Mouse (Mus musculus) kidney, postnatal 14 days (tissue): ENCODE results near the gene Rnf207.
A peak's percentile ranks its signal among the peaks of the same experiment; 100 is the strongest.

ENCODE experiments used
- DNase-seq: peaks from one replicate; pipeline ENCODE4 v3.0.0; 2022; ENCODE audit warnings: mixed read lengths

Rnf207 gene

DNA sequence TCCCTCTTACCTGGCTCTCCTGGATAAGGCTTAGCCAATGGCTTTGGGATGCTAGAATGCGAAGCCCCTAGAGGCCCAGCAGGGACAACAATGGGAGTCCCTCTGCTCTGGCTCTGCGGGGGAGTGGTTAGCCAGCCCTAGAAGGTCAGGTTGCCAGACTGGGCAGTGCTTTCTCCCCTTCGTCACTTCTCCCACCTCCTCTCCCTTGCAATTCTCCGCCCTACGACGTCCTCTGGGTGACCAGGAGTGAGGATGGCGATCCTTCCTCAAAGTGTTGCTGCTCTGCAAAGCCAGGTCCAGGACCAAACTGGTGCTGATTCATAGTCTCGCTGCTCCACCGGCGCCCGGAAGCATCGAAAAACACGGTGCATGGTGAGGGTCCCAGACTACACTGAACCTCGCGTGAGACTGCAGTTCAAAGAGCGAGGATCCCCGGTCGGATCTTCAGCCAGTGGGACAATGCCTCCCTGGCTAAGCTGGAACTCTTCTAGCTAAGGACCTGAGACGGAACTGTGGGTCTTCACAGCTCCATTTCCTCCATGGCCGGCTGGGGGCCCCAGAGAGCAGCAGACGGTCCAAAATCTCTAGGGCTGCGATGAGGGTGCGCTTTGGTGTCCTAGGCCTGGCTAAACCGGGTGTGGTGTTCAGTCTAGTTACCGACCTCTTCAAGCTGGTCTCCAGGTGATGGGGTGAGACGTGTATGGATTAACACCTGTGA lies at the start of gene Rnf207:
Rnf207 (minus strand) TSS at position 477 of the 718 bp plus-strand sequence.
- peak; percentile 63 for DNase-seq

DNA sequence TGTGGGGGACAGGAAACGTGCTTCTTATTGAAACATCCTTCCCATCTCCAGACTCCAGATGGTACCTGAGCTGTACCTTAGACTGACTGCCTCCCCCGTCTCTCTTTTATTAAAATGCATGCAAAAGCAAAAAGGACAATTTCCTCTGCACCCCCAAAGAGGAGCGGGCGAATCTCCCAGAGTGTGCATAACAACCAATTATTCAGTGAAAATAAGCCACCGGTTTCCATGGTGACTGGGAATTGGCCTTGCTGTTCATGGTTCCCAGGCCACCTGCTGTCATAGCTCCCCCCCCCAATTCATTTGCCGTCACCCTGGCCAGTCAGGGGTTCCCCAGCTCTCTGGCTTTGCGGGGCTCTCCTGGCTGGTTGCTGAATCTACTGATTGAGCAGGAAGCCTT lies 46.4 kb upstream of the Rnf207 start:
- DNase-seq = no peak

DNA sequence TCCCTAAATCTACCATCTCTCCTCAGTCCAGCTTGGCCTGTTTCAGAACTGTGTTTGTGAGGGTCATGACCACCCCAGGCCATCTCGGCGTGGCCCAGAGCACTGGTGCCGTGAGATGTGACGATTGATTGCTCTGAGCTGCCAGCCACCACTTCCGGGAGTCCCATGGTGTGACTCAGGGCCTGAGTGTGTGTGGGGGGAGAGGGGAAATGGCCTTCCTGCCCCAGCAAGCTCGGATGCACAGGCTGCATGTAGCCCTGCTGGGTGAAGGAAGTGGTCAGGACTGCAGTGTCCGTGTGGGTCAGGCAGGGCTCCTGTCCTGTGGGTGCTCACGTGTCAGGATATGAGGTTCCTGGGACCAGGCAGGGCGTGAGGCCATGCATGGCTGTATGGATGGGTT lies 43.4 kb upstream of the Rnf207 start:
- no peak for DNase-seq

DNA sequence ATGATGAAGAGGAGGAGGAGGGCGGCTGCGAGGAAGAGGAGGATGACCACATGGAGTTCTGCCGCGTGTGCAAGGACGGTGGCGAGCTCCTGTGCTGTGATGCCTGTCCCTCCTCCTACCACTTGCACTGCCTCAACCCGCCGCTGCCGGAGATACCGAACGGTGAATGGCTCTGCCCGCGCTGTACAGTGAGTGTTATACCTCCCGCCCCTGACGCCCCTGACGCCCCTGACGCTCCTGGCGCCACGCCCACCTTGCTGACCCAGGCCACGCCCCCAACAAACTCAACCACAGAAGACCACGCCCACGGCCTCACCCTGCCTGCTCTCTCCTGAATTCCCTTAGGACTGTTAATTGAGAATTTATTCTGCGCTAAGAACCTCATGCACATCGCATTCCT lies 42.1 kb upstream of the Rnf207 start:
- peak; percentile 25 for DNase-seq

DNA sequence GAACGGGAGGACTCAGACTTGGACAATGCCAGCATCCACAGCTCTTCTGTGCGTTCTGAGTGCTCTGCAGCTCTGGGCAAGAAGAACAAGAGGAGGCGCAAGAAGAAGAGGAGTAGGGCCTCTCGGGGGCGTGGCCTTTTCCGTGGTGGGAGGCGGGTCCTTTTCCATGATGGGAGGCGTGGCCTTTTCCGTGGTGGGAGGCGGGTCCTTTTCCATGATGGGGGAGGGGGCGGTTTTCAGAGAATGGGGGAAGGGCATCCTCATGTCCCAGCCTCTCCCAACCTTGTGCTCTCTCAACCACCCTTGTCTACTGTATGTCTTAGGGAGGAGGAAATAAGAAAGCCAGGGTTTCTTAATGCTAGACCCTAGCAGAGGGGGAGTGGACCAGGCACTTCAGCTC lies 40.9 kb upstream of the Rnf207 start:
- DNase-seq = no peak

DNA sequence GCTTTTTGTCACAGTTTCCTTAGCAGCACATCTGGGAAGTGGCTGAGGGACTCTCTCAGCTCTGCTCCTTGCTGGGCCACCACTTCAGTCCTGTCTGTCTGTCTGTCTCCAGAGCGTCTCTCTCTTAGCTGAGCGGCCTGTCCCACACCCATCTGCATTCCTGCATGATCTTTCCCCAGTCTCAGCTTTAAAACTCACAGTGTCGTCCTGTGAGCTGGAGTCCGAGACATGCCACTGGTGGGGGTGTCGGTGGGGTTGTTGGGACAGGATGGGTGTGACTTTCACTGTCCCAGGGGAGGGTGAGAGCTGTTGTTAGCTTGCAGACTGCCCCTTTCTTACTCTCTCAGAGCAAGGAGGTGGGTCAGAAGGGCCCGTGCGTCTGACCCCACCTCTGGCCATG lies 36.9 kb upstream of the Rnf207 start:
- no peak for DNase-seq

DNA sequence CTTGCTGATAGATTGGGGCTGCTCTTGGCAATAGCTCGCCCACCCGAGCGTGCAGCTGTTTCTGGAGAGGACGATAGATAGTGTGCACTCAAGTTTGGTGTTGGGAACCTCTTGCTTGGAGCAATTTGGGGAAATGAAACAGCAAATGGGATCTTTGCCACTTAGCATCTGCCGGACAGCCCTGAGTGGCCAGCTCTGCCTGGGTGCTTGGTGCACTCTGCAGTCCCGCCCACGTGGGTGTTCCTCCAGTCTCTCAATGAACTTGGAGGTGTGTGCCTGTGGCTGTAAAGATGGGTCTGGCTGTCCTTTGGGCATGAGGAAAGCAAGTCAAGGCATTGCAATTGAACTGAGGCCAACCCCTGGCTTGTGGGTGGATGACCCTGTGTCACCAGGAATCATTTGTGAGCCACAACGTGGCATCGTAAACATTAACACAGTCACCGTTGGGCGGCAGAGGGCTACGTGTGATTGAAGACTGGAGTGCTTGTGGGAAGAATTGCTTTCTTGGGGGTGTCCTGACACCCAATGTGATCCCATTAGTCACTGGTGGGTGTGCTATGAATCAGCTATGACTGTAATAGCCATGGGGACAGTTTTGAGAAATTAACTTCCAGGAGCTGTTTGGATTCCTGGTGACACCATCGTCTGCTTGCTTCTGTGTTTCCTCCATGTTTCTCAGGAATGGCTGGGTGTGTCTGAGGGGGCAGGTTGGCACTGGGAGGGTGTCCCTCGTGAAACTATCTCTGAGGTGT lies 35.3 kb upstream of the Rnf207 start:
- DNase-seq = no peak

DNA sequence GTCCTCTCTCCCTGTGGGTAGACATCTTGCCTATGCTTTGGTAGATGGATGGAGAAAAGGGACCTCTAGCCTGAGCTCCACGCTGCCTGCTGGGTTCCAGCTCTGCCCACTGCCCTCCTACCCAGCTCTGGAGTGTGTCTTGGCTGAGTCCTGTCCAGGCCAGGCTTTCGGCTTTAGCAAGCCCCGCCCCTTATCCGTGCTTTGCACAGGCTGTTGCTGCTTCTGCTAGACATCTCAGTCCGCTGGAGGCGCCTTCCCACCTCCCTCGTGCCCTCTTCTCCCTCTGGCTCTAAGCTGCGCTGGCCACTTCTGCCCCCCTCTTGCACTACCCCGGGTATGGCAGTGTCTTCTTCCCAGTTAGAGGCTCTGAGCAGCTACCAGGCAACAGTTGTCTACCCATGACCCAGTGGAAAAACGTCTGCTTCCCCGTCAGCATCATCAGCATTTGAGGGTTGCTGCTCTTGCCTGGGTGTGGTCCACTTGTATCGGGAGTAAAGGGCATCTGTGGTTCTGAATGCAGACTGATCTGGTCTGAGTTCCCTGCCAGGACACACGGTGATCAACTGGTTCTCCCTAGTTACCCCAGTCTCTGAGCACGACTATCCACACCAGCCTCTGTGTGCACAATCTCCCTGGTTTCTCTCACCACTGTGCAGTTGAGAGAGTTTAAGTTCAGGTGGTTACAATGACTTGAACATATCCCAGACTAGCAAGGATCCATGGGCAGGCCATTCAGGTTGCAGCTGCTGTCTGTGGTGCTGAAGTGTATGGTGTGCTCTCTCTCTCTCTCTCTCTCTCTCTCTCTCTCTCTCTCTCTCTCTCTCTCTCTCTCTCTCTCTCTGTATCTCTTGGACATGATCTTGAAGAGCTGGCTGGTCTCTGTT lies 32.9 kb upstream of the Rnf207 start:
- no peak for DNase-seq

DNA sequence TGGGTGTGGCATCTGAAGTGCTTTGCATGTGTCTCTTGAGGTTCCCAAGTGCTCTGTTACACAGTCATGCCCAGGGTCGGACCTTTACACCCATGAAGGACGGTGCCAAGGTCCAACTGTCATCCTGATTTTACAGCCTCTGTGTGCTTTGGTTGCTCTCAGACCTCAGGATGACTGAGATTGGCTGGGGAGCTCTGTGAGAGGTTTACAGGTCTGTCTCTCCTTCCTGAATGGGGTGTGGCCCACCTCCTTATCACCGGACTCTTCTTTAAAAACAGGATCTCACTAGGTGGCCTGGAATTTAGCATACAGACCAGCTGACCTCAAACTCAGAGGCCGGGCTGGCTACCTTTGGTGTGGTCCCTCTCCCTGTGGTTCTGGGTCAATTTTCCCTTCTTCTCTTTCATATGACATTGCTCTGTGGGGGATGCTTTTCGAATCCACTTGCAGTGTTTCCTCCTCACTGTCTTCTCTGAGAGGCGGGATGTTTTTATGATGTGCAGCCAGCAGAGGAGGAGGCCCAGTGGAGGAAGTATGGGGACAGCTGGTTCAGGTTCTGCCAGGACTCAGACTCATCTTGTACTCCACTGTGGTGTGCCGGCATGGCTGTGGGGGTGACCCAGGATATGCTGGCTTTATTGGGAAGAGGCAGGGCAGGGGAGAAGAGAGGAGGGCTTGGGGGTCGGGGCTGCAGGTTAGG lies 32.1 kb upstream of the Rnf207 start:
- no peak for DNase-seq

DNA sequence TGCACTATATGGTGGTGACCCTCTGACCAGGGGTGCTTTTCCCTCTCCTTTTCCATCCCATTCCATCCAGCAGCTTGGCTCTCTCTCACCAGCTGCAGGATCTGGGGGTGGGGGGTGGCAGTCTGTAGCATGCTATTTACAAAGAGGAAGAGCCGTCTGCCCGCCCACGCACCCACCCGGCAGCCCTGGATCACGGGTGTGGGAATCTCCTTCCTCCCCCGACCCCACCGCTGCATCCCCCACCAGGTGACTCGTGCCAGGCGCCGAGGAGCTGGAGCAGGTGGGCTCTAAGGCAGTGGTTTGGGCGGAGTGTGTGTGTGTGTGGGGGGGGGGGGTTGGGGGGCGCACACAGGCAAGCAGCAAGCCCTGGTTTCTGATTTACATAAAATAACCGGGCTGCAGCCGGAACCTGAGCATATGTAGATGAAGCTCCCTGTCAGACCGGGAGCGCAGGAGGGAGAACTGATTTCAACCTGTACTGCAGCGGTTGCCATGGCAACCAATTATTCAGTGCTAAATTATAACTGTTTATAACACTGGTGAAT lies 31.1 kb upstream of the Rnf207 start:
- no peak for DNase-seq

DNA sequence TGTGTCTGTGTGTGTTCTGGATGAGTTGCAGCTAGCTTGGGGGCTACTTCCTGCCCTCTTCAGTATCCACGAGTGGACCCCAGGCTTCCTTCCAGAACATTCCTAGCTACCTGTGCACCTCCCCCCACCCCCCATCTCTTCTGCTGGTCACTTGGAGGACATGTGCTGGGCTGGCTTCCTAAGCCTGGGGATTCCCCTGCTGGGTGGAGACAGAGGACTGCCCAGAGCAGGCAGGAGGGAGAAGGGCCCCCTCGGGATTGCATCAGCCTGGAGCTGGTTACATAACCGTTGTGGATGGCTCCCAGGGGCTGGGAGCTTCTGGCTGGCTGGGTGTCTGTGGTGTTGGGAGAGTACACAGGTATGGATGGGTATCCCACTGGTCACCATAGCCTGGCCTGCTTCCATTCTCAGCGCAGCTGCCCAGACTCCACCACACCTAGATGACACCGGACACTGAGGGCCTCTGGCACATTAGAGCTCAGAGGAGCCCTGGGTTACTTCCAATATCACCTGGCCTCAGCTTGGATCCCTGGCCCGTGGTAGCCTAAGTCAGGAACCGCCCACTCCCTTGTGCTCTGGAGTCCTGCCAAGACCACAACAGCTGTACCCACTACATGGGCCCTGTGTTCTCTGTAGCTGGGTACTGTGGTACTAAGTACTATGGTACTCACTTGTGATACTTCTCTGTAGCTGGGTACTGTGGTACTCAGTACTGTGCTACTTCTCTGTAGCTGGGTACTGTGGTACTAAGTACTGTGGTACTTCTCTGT lies 26.5 kb upstream of the Rnf207 start:
- peak; percentile 33 for DNase-seq

DNA sequence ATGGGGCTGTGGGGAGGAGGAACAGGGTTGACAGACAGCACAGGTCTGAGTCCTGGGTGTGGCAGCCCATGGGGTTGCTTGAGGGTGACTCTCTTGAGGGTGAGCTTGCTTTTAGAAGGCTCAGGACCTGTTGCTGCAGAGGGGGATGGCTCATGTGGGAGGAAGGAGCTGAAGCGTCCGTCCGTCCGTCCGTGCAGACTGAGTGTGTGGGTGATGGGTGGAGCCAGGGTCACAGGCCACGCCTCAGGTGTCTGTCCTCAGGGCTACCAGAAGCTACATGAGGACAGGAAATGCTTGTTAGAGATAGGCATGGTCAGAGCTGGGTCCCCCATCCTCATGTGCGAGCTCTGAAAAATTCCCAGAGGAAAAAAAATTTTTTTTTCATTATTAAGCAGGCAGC lies 25.9 kb upstream of the Rnf207 start:
- DNase-seq = no peak

DNA sequence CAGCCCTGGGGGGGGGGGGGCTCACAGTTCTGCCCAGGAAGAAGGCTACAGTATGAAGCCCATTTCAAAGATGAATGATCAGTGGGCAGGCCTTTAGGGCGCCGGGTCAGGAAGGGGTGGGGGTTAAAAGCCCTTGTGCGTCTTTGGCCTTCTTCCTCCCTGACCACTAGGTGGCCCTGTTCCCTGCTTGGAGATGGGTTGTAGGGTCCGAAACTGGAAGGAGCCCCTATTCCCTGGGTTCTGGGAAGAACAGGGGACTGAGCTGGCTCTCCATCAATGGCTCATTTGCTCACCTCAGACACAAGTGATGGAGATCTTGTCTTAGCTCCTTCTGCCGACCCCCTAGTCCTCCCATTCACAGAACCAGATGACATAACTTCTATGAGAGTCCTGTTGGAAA lies 24.5 kb upstream of the Rnf207 start:
- DNase-seq = no peak

DNA sequence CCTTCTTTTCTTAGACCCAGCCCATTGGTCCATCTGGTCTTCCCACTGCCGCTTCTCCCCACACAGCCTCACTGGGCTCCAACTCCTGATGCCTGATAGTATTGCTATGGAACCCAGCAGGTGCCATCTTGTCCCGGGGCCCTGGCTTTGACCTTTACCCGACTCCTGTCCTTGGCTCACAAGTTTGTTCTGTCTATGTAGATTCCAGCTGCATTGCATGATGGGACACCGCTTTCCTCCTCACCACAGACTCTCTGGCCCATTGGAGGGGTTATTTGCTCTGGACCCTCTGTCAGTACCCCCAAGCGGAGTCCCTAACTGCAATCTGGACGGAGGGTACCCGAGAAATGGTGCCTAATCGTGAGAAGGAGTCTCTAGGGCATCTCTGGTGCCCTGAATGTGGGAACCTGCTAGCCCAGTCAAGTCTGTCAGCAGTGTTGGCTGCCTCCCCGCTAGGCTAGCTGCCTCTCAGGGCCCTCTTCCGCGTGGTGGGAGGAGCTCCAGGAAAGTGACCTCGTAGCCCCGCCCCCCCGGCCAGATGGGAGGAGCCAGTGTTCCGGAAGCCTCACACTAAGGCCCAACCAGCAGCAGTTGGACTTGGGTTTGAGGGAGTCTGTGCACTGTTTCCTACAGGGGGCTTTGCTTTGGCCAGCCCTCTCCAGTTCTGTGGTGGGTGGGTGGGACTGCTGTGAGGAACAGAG lies 21.9 kb upstream of the Rnf207 start:
- no peak for DNase-seq

DNA sequence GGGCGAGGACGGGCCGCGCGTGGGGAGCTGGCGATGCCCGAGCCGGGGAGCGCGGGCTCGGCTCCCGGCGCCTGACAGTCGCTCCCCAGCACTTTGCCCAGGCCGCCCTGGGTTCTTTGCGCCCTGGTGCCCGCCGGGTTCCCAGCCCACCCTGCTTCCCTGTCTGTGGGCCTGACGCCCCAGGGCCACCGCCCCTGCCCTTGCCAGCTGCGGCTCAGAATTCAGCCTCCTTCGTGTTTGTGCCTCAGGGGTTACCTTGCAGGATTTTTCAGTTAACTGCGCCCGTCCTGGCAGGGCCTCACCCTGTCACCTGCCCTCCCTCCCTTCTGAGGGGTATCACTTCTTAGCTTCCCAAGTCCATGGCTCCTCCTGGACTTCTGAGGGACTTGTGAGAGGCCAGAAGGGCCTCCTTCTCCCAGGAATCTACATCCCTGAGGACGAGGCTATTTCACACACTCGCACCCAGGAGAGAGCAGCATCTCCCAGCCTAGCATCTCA lies 20.5 kb upstream of the Rnf207 start:
- no peak for DNase-seq

DNA sequence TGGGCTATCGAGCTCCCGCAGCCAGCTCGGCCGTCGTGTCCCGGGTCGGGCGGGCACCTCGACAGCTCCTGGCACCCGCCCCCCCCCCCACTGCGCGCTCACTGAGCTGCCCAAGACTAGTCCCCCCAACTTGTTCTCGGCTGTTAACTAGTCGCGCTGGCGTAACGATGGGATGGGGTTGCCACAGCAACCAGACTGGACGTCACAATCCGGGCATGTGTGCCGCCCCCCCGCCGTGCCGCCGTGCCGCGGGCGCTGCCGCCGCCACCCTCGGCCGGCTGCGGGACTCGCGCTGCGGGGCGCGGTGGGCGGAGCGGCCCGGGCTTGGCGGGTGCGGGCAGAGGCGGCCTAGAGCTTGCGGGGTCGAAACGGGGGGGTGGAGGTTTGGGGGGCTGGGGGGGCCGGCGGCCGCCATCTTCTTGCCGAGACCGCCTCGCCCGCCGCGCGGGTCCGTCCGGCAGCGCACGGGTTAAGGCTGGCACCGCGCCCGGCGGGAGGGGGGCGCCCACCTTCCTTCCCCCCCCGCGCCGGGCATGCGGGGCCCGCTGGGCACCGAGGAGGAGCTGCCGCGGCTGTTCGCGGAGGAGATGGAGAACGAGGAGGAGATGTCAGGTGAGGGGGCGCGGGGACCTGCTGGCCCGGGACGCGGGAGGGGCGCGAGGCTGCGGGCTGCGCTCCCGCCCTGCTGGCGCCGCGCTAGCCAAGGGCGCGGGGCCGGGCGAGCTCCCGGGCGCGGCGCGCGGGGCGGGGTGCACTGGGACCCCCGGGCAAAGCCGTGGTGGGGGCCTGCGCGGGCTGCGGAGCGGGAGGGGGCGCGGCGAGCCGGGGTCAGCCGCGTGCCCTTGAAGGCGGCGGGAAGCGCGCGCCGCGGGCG lies 19.9 kb upstream of the Rnf207 start, which contains the start of gene Chd5:
Chd5 (plus strand) TSS at position 233 of the 874 bp plus-strand sequence.
- no peak for DNase-seq

DNA sequence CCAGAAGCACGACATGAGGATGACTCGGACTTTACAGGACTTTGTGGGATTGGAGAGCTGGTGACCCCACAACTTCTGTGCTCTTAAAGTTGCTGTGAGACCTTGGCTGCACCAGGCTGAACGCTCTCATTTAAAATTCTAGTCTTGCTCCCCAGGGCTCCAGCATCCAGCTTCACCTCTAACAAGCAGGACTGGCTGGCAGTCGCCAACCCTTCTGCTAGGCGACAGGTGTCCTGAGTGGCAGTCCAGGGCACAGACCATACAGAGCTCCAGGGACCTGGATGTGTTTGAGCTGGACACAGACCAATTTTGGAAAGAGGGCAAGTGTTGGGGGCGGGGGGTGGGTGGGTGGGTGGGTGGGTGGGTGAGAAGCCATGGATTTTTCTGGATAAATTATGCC lies 19.0 kb upstream of the Rnf207 start:
- no peak for DNase-seq

DNA sequence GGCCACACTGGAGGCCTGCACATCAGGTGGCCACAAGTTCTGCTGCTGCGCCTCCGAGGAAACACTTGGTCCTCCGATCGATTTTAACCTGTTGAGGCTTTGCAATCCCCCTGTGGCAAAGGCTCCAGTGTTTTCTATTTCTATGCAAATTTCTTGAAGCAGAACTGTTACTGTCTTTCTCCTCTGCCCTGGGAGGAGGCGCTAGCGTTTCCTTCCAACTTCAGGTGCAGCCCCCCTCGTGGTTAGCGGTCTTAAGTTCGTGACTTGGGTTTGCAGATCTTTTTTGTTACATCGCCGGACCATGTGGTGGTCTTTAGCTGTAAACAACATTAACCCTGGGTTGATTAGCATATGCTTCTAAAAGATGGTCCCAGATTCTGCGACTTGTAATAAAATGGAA lies 14.8 kb upstream of the Rnf207 start:
- no peak for DNase-seq

DNA sequence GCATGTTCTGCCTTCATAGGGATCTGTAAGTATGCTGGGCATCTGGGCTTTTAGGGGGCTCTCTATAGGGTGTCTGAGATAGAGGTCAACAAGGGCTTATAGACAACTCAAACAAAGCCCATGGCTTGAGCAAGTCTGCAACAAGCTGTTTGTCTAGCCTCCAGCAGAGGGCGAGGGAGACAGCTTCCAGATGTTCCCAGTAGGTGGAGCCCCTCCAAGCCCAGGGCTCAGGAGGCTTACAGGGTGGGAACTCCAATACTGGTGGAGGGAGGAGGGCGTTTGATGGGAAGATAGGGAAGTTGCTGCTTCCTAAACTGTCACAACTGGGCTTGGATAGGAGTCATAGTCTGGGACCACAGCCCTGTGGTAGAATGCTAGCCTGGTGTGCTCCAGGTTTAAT lies 14.2 kb upstream of the Rnf207 start:
- DNase-seq = peak; percentile 75

DNA sequence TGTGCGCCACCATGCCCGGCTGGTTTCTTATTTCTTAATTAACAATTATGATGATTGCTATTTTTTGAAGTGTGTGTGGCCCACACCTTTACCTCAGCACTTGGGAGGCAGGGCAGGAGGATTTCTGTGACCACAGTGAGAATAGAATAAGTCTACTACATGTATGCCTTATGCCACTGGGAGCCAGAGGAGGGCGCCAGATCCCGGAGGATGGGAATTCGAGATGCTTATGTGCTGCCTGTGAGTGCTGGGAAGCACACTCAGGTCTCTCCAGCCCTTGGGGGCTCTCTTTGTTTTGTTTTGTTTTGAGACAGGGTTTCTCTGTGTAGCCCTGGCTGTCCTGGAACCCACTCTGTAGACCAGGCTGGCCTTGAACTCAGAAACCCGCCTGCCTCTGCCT lies 9.9 kb upstream of the Rnf207 start:
- DNase-seq = no peak
